In the genomic region with DNA sequence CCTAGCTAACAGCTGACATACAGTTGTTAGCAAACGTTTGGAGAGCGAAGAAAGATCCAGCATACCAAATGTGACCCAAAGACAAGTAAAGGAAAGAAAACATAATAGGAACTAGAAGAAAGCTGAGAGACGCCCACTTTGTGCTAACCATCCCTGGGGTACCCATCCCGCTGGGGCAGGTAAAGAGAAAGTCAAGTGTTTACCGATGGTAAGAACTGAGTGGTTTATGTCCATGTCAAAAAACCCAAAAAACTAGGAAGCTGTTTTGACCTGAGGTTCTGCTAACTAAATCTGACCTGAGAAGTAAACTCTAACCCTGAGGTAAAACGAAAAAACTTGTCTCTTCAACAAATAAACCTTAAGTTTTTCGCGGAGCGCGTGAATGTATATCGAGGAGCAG, we compare ENCODE assay signal across 8 mouse cellular contexts. TPM values are rescaled to one million over a fixed set of nuclear protein-coding genes. Genes with fewer than 3 reads are reported as not detected.
A peak's percentile ranks its signal among the peaks of the same experiment; 100 is the strongest.
DNase-seq lines count a peak whose midpoint lies in the region; ATAC-seq lines count a peak whose summit lies in the region.

No protein-coding gene starts in this region.

- peak overlapping the region; percentile 79 to 88 for H3K4me3 ChIP-seq in heart, embryonic 14.5 days (ENCODE audit: control insufficient read depth in 1 of 2, insufficient read depth in 1 of 2, low read depth in 1 of 2, low read length in 2 of 2)
- H3K4me3 ChIP-seq in hindbrain, embryonic 13.5 days: peak overlapping the region; percentile 70
- H3K4me3 ChIP-seq in midbrain, embryonic 12.5 days: peak overlapping the region; percentile 75

- H3K4me1 ChIP-seq in heart, embryonic 14.5 days (ENCODE audit: control insufficient read depth in 2 of 2, insufficient read depth in 2 of 2, low read length in 2 of 2): peaks cover 0 to 26% of the 10 kb centered on the region in 2 experiments; a peak in 3 of 4 replicates
- H3K4me1 ChIP-seq in hindbrain, embryonic 13.5 days (replicated peaks): peaks cover 39% of the 10 kb centered on the region
- H3K4me1 ChIP-seq in midbrain, embryonic 12.5 days: peaks cover 24% of the 10 kb centered on the region

- DNase-seq in heart, postnatal 4 days: no peak
- DNase-seq in Muller cell, postnatal 12 days (ENCODE audit: inconsistent ontology term): peak; percentile 16
- DNase-seq in thymus, adult 18-20 months: no peak
- no peak for DNase-seq in yolk sac, embryonic 10.5 days (ENCODE audit: low spot score)
- DNase-seq in natural killer cell, adult 2 months (ENCODE audit: low spot score in 2 of 2): no peak

- 13% methylated on average over 11 of the region's 11 CpGs for WGBS in heart, embryonic 14.5 days
- WGBS in hindbrain, embryonic 13.5 days: 13% methylated on average over 11 of the region's 11 CpGs
- 14% methylated on average over 11 of the region's 11 CpGs for WGBS in midbrain, embryonic 12.5 days

- peak overlapping the region; percentile 82 for H3K9ac ChIP-seq in heart, embryonic 14.5 days (ENCODE audit: low read length)
- H3K9ac ChIP-seq in hindbrain, embryonic 13.5 days: peak overlapping the region; percentile 78
- H3K9ac ChIP-seq in midbrain, embryonic 12.5 days (replicated peaks): peak overlapping the region; percentile 66; the same call in 1 of the 2 replicates

- peak overlapping the region; percentile 90 for H3K4me2 ChIP-seq in heart, embryonic 14.5 days (ENCODE audit: low read length)
- H3K4me2 ChIP-seq in hindbrain, embryonic 13.5 days: peak overlapping the region; percentile 59
- H3K4me2 ChIP-seq in midbrain, embryonic 12.5 days (replicated peaks): peak overlapping the region; percentile 69

- peaks cover 28% of the 10 kb centered on the region for H3K36me3 ChIP-seq in heart, embryonic 14.5 days (ENCODE audit: control insufficient read depth, insufficient read depth, low read length)
- peaks cover 12% of the 10 kb centered on the region for H3K36me3 ChIP-seq in hindbrain, embryonic 13.5 days
- H3K36me3 ChIP-seq in midbrain, embryonic 12.5 days: peaks cover 12% of the 10 kb centered on the region; the same call in 1 of the 2 replicates

- no peak overlapping the region for H3K27ac ChIP-seq in heart, embryonic 14.5 days (replicated peaks in 1 of 2; ENCODE audit: control insufficient read depth in 1 of 2, insufficient read depth in 1 of 2, low read depth in 2 of 2, low read length in 2 of 2)
- no peak overlapping the region for H3K27ac ChIP-seq in hindbrain, embryonic 13.5 days
- no peak overlapping the region for H3K27ac ChIP-seq in midbrain, embryonic 12.5 days (replicated peaks)

- H3K27me3 ChIP-seq in heart, embryonic 14.5 days (ENCODE audit: control insufficient read depth, insufficient read depth, low read length): no peaks in the 10 kb centered on the region
- peaks cover 11% of the 10 kb centered on the region; the same call in 1 of the 2 replicates for H3K27me3 ChIP-seq in hindbrain, embryonic 13.5 days
- H3K27me3 ChIP-seq in midbrain, embryonic 12.5 days: peaks cover 5% of the 10 kb centered on the region; the same call in 1 of the 2 replicates

- H3K9me3 ChIP-seq in heart, embryonic 14.5 days (ENCODE audit: control insufficient read depth, low read length): no peaks in the 10 kb centered on the region
- H3K9me3 ChIP-seq in hindbrain, embryonic 13.5 days: no peaks in the 10 kb centered on the region
- H3K9me3 ChIP-seq in midbrain, embryonic 12.5 days: no peaks in the 10 kb centered on the region

- ATAC-seq in heart, embryonic 14.5 days (ENCODE audit: insufficient number of reproducible peaks, insufficient read depth, low FRiP score, low read depth): no peak
- ATAC-seq in hindbrain, embryonic 13.5 days (ENCODE audit: low FRiP score): peak; percentile 44
- peak; percentile 28; the same call in 1 of the 2 replicates for ATAC-seq in midbrain, embryonic 12.5 days (ENCODE audit: low FRiP score, low read depth)

RNA-seq across cellular contexts. Expression of gene Aste1, which starts 0.5 kb away (rescaled TPM):
- 13.3 and 15.1 TPM in 2 replicates for polyA plus RNA-seq in heart, embryonic 14.5 days (2014; fragmentation: Nextera tagmentation; extraction: Ambion mirVana)
- 10 to 100 TPM; 13.6 to 16.0 TPM for total RNA-seq in heart, postnatal 4 days (2021)
- 12.4 and 12.8 TPM in 2 replicates for polyA plus RNA-seq in hindbrain, embryonic 13.5 days (2015; fragmentation: Nextera tagmentation; extraction: Ambion mirVana)
- polyA plus RNA-seq in midbrain, embryonic 12.5 days (2016; fragmentation: Nextera tagmentation; extraction: Ambion mirVana): 15.2 and 16.4 TPM in 2 replicates

RNA-seq across cellular contexts. Expression of gene Nek11, which starts 0.6 kb away (rescaled TPM):
- polyA plus RNA-seq in heart, embryonic 14.5 days (2014; fragmentation: Nextera tagmentation; extraction: Ambion mirVana): 0.18 TPM in 2 replicates
- total RNA-seq in heart, postnatal 4 days (2021): not detected
- polyA plus RNA-seq in hindbrain, embryonic 13.5 days (2015; fragmentation: Nextera tagmentation; extraction: Ambion mirVana): 3.2 TPM in 2 replicates
- 1.2 and 1.9 TPM in 2 replicates for polyA plus RNA-seq in midbrain, embryonic 12.5 days (2016; fragmentation: Nextera tagmentation; extraction: Ambion mirVana)
